Mouse (Mus musculus) spleen, adult 2 months (tissue): ENCODE data around the gene Mcts2.

Experiments used
- CTCF ChIP-seq: fragments of 200-500 bp; IDR thresholded peaks from 2 replicates; pipeline ENCODE4 v1.5.1; 2011; ENCODE audit warnings: mild to moderate bottlenecking, inconsistent platforms; ENCODE audit not compliant: insufficient read depth, insufficient read length, insufficient replicate concordance; ENCODE audit errors: extremely low read depth
- POLR2A ChIP-seq: fragments of 200-500 bp; IDR thresholded peaks from 2 replicates; pipeline ENCODE4 v1.6.1; 2011; ENCODE audit warnings: low read depth, low read length, inconsistent platforms

- TF ChIP-seq CTCF = no peak
- no peak for TF ChIP-seq POLR2A
Measured at GRCm38 (mm10) chr2:152734984-152735383, 48.1 kb downstream of the Mcts2 start.
